Mouse (Mus musculus) urinary bladder, postnatal 36 days (tissue): ENCODE measurements around the gene Cend1.

ENCODE experiments used
- DNase-seq, 2 experiments: peaks; one replicate each; pipeline ENCODE4 v3.0.0; 2022; ENCODE audit warnings: low spot score in 2 of 2, mixed read lengths in 1 of 2

Cend1 gene

GRCm38 (mm10) chr7:141429310-141429709 is at the start of gene Cend1:
Gene Cend1 (minus strand): TSS chr7:141429491.
- no peak for DNase-seq

- no peak for DNase-seq
Observed at GRCm38 (mm10) chr7:141478270-141478748, 49.0 kb upstream of the Cend1 start.

- no peak for DNase-seq
Observed at GRCm38 (mm10) chr7:141477578-141478269, 48.4 kb upstream of the Cend1 start.

DNA sequence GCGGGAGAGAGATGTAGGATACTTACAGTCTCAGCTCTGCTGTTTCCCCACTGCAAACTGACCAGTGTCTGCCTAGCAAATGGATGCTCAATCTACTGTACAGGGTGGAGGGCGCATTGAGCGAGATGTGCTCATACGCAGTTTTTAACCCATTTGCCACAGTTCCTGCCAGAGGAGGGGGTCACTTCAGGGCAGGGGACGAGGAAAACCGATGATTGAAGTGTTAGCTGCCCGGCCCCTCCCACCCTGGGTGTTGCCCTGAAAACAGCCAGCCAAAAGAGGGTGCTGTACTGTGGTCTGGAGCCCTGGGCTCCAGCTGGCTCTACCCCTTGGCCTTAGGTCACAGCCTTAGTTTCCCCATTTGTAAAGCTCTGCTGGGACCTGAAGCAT is 47.7 kb upstream of the Cend1 start:
- DNase-seq = no peak

GRCm38 (mm10) chr7:141476226-141476980 is 47.1 kb upstream of the Cend1 start:
- peak; percentile 82 to 86 for DNase-seq

DNA sequence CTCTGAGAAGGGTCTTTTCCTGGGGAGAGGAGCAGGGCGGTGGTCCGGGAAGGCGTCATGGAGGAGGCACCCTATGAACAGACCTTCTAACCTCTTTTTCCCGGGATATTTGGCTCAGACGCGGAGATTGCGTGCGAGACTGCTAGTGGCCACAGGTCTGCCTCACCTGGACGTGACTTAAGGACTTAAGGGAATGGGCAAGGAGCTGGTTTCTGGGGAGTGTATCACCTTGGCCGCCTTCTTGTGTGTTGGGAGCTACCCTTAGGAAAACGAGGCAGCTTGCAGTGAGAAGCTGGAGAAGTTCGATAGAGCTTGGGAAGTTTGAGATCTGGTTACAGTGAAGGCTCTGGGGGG is 46.5 kb upstream of the Cend1 start:
- DNase-seq = no peak

DNA sequence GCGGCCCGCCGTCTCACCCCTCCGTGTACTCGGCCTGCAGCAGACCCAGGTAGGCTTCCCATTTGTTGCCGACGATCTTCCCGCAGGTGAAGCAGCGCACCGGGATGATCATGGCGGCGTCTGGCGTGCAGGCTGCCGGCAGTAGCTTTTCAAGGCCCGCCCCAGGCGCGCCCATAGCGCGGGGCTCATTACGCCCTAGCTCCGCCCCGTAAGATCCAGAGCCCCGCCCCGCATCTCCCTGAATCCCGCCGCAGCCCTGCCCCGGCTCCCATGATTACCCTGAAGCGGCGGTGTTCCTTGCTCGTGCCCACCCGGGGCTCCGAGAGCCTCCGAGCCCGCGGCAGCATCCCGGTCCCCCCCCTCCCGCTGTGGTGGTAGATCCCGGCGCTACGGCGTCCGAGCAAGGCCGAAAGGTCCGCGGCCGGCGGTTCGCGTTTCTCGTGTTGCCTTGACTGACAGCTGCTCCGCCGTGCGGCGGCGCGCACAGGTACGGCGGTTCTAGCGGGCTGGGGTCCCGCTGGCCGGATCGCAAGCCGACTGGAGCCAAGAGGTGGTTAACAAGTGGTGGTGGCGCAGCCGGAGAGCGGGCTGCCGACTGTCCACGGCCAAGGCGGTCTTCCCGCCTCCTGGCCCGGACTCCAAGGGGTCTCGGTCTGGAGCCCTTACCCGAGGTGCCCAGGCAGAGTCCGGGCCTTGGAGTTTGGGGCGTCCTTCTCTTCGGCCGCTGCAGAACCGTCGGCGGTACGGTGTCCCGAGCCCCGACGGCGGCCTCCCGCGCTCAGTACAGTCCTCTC is 45.9 kb upstream of the Cend1 start, which contains the start of the genes Polr2l and Tspan4:
Gene Polr2l (minus strand): TSS at position 122 of the 794 bp plus-strand sequence.
Gene Tspan4 (plus strand): TSS at position 230 of the 794 bp plus-strand sequence.
- peak; percentile 80 to 83 for DNase-seq

- no peak for DNase-seq
Observed at GRCm38 (mm10) chr7:141474160-141474559, 44.9 kb upstream of the Cend1 start.

DNA sequence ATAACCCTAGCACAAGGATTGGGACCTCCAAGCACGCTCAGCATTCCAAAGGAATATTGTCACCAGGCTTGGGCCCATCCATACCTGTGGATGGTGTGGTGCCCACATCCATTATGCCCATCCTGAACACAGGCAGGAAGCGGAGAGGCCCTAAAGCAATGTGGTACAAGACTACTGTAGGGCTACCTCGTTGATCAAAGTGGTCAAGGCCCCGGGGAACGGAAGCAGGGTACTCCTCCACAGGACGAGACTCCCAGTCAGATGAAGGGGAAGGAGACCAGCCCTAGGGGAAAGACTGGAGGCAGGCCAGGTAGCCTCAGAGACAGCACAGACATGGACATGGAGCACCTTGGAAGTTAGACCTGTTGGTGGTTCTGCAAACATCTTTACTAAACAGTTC is 43.5 kb upstream of the Cend1 start:
- no peak for DNase-seq

GRCm38 (mm10) chr7:141472226-141472625 is 42.9 kb upstream of the Cend1 start:
- DNase-seq = no peak

DNA sequence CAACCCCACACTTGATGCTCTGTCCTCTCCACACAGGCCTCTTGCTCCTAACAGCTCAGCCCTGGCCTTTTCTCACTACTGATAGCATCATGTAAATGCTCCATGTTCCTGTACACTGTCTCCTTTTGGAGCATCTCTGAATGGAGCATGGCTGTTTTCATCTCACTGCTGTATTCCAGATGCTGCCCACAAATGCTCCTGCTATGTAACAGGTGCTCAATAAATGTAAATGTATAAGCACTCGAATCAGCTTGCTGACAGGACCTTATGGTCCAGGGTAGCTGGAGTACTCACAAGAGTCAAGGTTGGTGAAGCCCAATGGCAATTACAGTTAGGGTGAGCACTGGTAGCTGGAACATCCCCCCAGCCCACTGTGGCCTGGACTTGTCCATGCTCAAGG is 41.9 kb upstream of the Cend1 start:
- no peak for DNase-seq

DNA sequence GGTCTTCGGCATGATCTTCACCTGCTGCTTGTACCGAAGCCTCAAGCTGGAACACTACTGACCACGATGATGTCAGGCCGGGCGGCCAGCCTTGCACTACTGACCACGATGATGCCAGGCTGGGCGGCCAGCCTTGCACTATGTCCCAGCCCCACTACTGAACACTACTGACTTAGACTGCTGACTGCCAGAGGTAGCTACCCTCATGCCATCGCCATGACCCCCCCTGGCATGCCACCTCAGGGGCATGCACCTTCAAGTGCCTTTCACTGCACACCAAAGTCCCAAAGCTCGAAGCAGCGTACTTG is 41.3 kb upstream of the Cend1 start:
- no peak for DNase-seq

- no peak for DNase-seq
Observed at GRCm38 (mm10) chr7:141469901-141470636, 40.8 kb upstream of the Cend1 start.

DNA sequence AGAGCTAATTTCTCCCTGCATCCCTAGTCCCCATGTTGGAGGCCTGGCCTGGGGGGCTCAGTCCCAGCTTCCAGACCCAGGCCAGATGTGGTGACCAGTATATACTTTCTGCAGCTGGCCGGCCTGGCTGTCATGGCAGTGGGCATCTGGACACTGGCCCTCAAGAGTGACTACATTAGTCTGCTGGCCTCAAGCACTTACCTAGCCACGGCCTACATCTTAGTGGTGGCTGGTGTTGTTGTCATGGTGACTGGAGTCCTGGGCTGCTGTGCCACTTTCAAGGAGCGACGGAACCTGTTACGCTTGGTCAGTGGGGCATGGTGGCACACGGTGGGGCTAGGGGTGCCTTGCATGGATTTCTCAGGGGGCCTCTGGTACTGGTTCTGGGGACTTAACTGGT is 40.1 kb upstream of the Cend1 start:
- no peak for DNase-seq

DNA sequence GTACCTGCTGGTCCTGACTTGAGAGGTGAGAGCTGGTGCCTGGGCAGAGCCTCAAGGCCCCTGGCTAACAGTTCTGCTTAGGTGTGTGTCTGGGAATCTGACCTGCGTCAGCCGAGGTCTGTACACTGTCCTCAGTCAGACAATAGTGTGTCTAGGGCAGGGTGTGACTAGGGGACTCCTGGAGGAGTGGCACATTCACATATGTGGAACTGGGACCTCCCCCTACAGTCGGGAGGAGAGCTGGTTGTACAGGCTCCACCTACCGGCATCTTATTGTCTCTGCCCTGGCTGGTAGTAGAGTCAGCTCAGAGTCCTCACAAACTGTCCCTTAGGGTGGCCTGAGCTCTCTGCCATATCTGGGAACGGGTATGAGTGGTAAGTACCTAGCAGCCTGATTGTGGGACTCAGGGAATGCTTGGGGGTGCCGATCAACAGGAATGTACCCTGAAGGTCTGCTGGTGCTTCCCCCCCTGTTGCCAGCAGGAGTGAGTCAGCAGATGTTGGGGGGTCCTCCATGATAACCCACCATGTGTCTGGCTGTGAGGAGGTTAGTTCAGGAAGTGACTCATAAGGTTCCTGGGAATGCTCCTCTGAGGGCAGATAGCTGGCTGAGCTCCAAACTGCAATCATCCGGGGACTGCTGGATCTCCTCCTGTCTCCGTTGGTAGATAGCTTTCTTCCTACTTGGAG is 39.4 kb upstream of the Cend1 start:
- DNase-seq = no peak

DNA sequence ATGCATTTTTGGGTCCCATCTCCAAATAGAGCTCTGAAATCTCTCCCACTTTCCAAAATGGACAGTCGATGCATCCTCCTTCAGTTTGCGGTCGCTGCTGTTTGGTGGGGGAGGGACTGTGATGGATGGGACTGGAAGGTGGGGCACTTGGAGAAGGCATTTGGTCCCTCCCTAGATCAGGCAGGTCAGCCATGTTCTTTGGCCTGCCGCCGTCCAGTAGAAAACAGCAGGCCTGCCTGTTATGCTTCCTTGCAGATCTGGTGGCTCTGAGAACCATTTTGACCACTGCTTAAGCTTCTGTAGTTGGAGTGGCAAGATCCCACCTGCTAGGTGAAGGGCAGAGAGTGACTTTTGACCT is 38.9 kb upstream of the Cend1 start:
- DNase-seq = no peak

DNA sequence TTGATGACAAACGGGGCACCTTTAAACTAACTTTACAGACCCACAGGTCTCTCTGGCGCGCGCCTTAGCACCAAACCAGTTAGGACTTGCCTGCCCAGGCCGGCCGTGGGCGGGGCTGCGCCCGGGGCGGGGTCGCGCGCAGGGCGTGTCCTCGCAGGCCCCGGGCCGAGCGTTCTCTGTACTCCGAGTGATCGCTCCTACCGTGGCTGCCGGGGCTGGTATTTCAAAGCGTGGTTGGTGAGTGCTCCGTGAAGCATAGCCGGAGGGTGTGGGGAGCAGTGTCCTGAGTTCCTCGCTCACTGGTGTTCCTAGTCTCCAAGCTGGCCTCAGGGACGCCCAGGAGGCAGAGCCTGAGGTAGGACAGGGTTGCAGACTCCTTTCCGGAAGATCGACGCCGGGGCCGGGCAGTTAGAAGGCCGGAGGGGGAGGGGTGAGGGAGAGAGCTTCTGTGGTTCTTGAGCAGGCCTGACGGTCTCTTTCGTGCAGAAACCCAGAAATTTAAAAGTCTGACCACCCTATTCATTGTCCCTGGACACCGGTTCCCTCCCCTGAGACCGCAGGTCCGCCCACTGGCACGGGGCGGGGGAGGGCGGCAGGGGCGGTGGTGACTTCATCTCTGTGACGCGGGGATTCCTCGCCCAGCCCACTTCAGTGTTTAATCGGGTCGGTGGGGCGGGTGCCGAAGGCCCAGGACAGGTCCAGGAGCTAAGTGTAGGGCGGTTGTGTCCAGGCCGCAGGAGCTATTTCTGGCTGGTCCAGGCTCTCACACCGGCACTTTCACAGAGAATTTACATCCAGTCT is 38.1 kb upstream of the Cend1 start, which contains the start of gene Cd151:
Gene Cd151 (plus strand): TSS at position 163 of the 801 bp plus-strand sequence.
- DNase-seq = peak; percentile 92 to 93

- no peak for DNase-seq
Observed at GRCm38 (mm10) chr7:141466607-141467148, 37.4 kb upstream of the Cend1 start.

- DNase-seq = no peak
Observed at GRCm38 (mm10) chr7:141466045-141466394, 36.7 kb upstream of the Cend1 start.

DNA sequence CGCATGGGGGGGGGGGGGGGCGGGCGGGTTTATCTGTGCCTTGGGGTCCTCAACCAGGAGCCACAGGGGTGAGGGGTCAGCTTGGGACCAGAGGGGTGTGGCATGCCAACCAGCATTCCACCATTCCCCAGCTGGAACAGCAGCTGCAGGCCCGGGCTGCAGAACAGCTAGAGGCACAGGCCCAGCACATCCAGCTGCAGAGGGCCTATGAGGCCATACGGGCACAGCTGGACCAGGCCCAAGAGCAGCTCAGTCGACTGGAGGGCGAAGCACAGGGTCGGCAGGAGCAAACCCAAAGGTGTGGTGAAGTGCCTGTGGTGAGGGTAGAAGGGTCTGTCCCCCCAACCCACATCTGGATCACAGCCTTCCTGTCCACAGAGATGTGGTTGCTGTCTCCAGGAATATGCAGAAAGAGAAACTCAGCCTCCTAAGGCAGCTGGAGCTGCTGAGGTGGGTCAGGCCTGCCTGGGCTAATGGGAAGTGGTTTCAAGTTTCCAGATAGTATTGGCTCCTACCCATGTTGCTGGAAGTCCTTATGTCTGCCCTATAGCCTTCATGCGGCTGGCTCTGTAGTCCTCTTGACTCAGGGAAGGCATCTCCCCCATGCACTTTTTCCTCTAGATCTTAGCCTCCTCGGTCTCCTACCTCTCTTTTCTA is 36.2 kb upstream of the Cend1 start:
- no peak for DNase-seq
